Mouse (Mus musculus) embryonic fibroblast, embryonic 13.5 days (primary cell): ENCODE measurements around the gene Lgi1. TPM values are rescaled to one million over a fixed set of nuclear protein-coding genes. Genes with fewer than 3 reads are reported as not detected.

Source experiments
- H3K27ac ChIP-seq: 2 replicates; pipeline ENCODE4 v1.5.1; 2012; ENCODE audit warnings: low read length, control low read depth, inconsistent platforms; ENCODE audit not compliant: insufficient read depth
- H3K4me1 ChIP-seq: 2 replicates; pipeline ENCODE4 v1.6.1; 2011; ENCODE audit warnings: low read length; ENCODE audit not compliant: control insufficient read depth, insufficient read depth
- H3K4me3 ChIP-seq: 2 replicates; pipeline ENCODE4 v1.5.1; 2011; ENCODE audit warnings: mild to moderate bottlenecking, control low read depth, low read length; ENCODE audit not compliant: insufficient read depth
- CTCF ChIP-seq: IDR thresholded peaks from 2 replicates; pipeline ENCODE4 v1.5.1; 2011; ENCODE audit warnings: mild to moderate bottlenecking, control low read depth, low read length, moderate library complexity, borderline replicate concordance; ENCODE audit not compliant: insufficient read depth
- POLR2A ChIP-seq: IDR thresholded peaks from 2 replicates; pipeline ENCODE4 v1.6.1; 2011; ENCODE audit warnings: low read depth, mild to moderate bottlenecking, control low read depth, low read length, moderate library complexity
- polyA plus RNA-seq: library from polyadenylated mRNA; stranded (reverse); fragments of >200 nt; gene quantifications from 2 replicates; pipeline ENCODE4 v1.2.4, GENCODE M21; 2011; ENCODE audit warnings: low read depth; ENCODE audit not compliant: missing spikeins, insufficient read length

Gene Lgi1
- polyA plus RNA-seq, 1 experiment: 0.16 TPM

- H3K4me1 ChIP-seq: no peaks in the 10 kb centered on the region; the same call in 1 of the 2 replicates
- no peak overlapping the region for H3K27ac ChIP-seq
- no peak overlapping the region for H3K4me3 ChIP-seq
- TF ChIP-seq CTCF (no peak), POLR2A (no peak)
These were observed 90.6 kb downstream of the Lgi1 start for GRCm38 (mm10) chr19:38354819-38355360.

DNA sequence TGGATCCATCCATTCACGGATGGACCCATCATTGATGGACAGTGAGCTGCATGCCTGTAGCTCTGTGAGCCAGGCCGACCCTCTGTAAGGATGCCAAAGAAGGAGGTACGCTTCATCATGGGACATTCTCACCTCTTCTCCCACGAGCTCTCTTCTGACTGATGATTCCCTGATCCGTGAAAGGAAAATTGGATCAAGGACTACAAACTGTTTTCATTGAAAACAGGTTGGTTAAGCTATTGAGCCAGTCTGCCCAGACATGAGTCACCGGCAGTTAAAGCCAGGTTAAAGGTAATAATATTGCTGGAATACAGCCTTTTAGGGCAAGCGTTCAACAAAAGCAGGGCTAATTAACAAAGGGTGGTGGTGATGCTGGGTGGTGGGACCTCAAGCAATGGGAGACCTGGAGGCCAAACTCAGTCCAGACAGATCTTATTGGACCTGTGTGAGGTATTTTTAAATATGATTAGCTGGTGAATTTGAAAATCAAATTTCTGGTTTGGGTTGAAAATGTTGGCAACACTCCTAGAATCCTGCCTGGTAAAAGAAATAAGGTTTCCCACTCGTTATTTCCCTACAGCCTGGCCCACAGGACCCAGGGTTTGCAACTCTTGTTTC lies 92.0 kb downstream of the Lgi1 start:
- Histone ChIP-seq H3K27ac (no peak overlapping the region; the same call in 1 of the 2 replicates), H3K4me3 (no peak overlapping the region), H3K4me1 (no peaks in the 10 kb centered on the region; the same call in 1 of the 2 replicates)
- no peak for TF ChIP-seq CTCF
- no peak for TF ChIP-seq POLR2A

DNA sequence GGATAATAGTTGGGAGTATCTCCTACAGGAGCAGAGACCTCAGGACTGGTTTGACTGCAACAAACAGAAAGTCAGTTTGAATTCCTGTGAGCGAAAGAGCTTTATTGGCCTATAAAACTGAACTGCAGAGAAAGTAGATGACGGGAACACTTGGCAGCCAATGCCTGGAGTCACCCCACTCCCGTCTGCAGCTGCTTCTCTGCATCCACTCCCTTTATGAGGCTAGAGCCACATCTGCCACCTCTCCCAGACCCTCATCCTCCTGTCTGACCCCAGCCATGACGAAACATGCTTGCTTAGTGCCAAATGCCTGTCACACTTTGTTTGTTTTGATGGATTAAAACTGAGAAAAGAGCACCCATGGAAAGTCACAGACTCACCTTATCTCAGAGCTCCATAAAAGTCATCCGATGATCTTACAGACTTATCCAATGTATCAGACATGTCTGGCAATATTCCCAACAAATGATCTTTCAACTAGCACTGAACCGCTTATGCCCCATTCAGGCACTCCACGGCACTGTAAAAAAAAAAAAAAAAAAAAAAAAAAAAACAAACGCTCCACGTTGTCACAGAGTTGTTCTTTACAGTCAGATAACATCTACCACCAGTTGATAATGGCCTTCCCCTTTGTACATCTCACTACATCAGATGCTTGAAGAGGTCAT lies 93.8 kb downstream of the Lgi1 start:
- TF ChIP-seq CTCF (no peak), POLR2A (no peak)

DNA sequence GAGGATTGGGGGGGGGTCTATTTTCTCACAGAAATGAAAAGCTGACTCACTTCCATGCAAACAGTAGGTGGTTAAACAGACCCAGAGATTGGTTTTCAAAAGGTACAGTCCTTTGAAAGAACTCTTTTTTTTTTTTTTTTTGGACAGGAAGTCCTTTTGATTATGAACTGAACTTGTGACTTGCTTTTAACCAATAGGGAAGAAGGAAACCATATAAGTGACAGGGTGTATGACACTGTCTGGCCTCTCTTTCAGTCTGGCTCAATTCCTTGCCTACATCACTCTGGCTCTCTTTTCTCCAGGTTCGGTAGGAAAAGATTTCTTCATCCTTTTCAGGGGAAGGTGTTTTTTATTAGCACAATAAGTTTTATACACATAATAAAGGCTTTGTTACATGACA lies 95.0 kb downstream of the Lgi1 start:
- Histone ChIP-seq H3K4me1 (peaks cover 4% of the 10 kb centered on the region; the same call in 1 of the 2 replicates), H3K4me3 (no peak overlapping the region), H3K27ac (no peak overlapping the region)
- TF ChIP-seq CTCF (no peak), POLR2A (no peak)

More for the DNA sequence above, 93.8 kb downstream of the Lgi1 start:
- Histone ChIP-seq H3K27ac (no peak overlapping the region), H3K4me3 (no peak overlapping the region), H3K4me1 (no peaks in the 10 kb centered on the region; the same call in 1 of the 2 replicates)

Other genes with a start within 250 kb of the Lgi1 start
- 228 and 282 TPM in 2 replicates for gene Myof, start 221.0 kb upstream of the Lgi1 start, polyA plus RNA-seq
- gene Cep55, start 209.5 kb upstream of the Lgi1 start, polyA plus RNA-seq: 17.4 and 24.0 TPM in 2 replicates
- not detected in 2 replicates for gene Ffar4, start 167.5 kb upstream of the Lgi1 start, polyA plus RNA-seq
- 0.76 and 1.3 TPM in 2 replicates for gene Rbp4, start 139.3 kb upstream of the Lgi1 start, polyA plus RNA-seq
- not detected in 2 replicates for gene Pde6c, start 131.8 kb upstream of the Lgi1 start, polyA plus RNA-seq
- 19.3 and 21.2 TPM in 2 replicates for gene Fra10ac1, start 40.4 kb upstream of the Lgi1 start, polyA plus RNA-seq
- gene Slc35g1, start 131.4 kb downstream of the Lgi1 start, polyA plus RNA-seq: 1.8 and 2.8 TPM in 2 replicates
- gene Plce1, start 216.6 kb downstream of the Lgi1 start, polyA plus RNA-seq: 6.0 and 10.8 TPM in 2 replicates